Mouse (Mus musculus): ENCODE data around the gene Prrt4.
"Not testable (repeated sequence)": the region's sequence is repeated elsewhere in the genome, so short reads cannot be mapped to it uniquely, and the experiment has no call there.

DNA sequence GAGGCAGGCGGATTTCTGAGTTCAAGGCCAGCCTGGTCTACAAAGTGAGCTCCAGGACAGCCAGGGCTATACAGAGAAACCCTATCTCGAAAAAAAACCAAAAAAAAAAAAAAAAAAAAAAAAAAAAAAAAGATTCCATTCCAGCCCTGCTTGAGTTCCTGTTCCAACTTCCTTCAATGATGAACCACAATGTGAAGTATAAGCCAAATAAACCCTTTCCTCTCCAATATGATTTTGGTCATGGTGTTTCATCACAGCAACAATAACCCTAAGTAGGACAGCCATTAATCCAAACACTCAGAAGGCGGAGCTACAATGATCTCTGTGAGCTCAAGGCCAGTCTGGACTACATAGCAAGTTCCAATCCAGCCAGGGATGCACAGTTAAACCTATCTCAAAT, 38.3 kb upstream of the Prrt4 start:
- not testable (repeated sequence) for TF ChIP-seq CTCF (IDR thresholded peaks at IDR 0.05; ENCODE audit: low read depth, low read length); POLR2A (IDR thresholded peaks at IDR 0.05; ENCODE audit: insufficient read depth, low read length)
